25 mouse cellular contexts compared by ENCODE assay signal in the genomic region with DNA sequence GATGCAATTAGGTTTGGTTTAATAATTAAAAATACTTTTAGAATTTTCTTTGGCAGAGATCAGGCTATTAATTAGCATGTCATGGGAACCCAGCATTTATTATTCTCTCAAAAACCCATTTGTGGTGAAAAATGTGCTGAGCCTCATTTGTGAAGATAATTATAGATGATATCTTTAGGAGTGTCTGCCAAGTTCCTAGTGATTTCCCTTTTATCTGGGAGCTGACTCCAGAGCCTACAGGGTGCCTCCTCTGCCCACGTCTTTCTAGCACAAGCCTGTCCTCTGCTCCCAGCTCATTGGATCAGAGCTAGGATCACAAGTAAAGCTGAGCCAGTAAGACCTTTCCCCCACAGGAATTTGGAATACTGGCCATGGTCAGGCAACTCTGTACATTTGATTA. TPM values are rescaled to one million over a fixed set of nuclear protein-coding genes. Genes with fewer than 3 reads are reported as not detected.
DNase-seq lines count a peak whose midpoint lies in the region; ATAC-seq lines count a peak whose summit lies in the region.
"Had no signal": no experiment of that assay in that cellular context is flagged by ENCODE, and none has a peak within 500 bp of the region (broad histone marks: within the 10 kb centered on the region; RNA-seq: fewer than 3 reads in every experiment).

No protein-coding gene starts in this region.

- H3K9ac ChIP-seq in forebrain, embryonic 14.5 days (ENCODE audit: low read length), result no peak overlapping the region
- no peak overlapping the region for H3K9ac ChIP-seq in forebrain, embryonic 11.5 days (ENCODE audit: low read length)
- H3K9ac ChIP-seq: embryonic facial prominence, embryonic 13.5 days; heart, embryonic 15.5 days; hindbrain, embryonic 14.5 days; intestine, embryonic 15.5 days had no signal

- peak; percentile 44 for DNase-seq in forebrain, embryonic 14.5 days (ENCODE audit: low spot score)
- no peak for DNase-seq in forebrain, embryonic 11.5 days (ENCODE audit: low spot score)
- peak; percentile 19 for DNase-seq in heart, adult 11 months
- no peak for DNase-seq in heart, postnatal 10 days
- DNase-seq in testis, postnatal 14 days (ENCODE audit: low spot score), result peak; percentile 5
- no peak for DNase-seq in testis, postnatal 10 days (ENCODE audit: low spot score)
- no peak for DNase-seq in spleen, postnatal 36 days (ENCODE audit: low spot score in 2 of 2)
- DNase-seq: adrenal gland, adult 2 months; adrenal gland, postnatal 25 days; cerebellum, adult 11 months; cerebellum, adult 8-10 months; cerebellum, postnatal 36 days; gastrocnemius, adult 2 months; gastrocnemius, postnatal 25 days; kidney, adult 18-20 months had no signal

- H3K27me3 ChIP-seq in forebrain, embryonic 14.5 days (replicated peaks; ENCODE audit: control insufficient read depth, insufficient read depth, low read length), result no peaks in the 10 kb centered on the region
- H3K27me3 ChIP-seq in forebrain, embryonic 11.5 days (ENCODE audit: control insufficient read depth, insufficient read depth, low read length), result no peaks in the 10 kb centered on the region
- H3K27me3 ChIP-seq: embryonic facial prominence, embryonic 13.5 days; heart, embryonic 15.5 days; intestine, embryonic 15.5 days had no signal

- no peaks in the 10 kb centered on the region for H3K36me3 ChIP-seq in forebrain, embryonic 14.5 days (ENCODE audit: control insufficient read depth, insufficient read depth, low read length)
- H3K36me3 ChIP-seq in forebrain, embryonic 11.5 days (ENCODE audit: control insufficient read depth, insufficient read depth, low read length), result no peaks in the 10 kb centered on the region
- H3K36me3 ChIP-seq: embryonic facial prominence, embryonic 13.5 days; heart, embryonic 15.5 days; hindbrain, embryonic 10.5 days; intestine, embryonic 15.5 days had no signal

- no peak overlapping the region for H3K4me2 ChIP-seq in forebrain, embryonic 14.5 days (ENCODE audit: low read length)
- no peak overlapping the region for H3K4me2 ChIP-seq in forebrain, embryonic 11.5 days (ENCODE audit: low read depth, low read length, severe bottlenecking)
- H3K4me2 ChIP-seq: embryonic facial prominence, embryonic 13.5 days; heart, embryonic 15.5 days; hindbrain, embryonic 14.5 days; intestine, embryonic 15.5 days had no signal

- no peak overlapping the region for H3K4me3 ChIP-seq in forebrain, embryonic 14.5 days (ENCODE audit: low read depth, low read length)
- H3K4me3 ChIP-seq in forebrain, embryonic 11.5 days (ENCODE audit: low read depth, low read length), result no peak overlapping the region
- H3K4me3 ChIP-seq: embryonic facial prominence, embryonic 13.5 days; gastrocnemius, adult 2 months; heart, embryonic 15.5 days; hindbrain, embryonic 10.5 days; intestine, embryonic 15.5 days had no signal

- no peak overlapping the region for H3K27ac ChIP-seq in forebrain, embryonic 14.5 days (ENCODE audit: low read depth, low read length)
- H3K27ac ChIP-seq in forebrain, embryonic 11.5 days (ENCODE audit: low read depth, low read length), result no peak overlapping the region
- H3K27ac ChIP-seq: embryonic facial prominence, embryonic 13.5 days; gastrocnemius, adult 2 months; heart, embryonic 15.5 days; hindbrain, embryonic 10.5 days; hindbrain, embryonic 14.5 days; intestine, embryonic 15.5 days had no signal

- intact Hi-C loops in heart, postnatal 10 days (cut with DNase I), result no loop called here

- ATAC-seq in forebrain, embryonic 14.5 days, result 0 out of 2 replicates have a peak, but pooled peaks have one; percentile 56
- no peak for ATAC-seq in forebrain, embryonic 11.5 days (replicated peaks; ENCODE audit: low FRiP score)
- ATAC-seq in erythroblast, adult 5-6 weeks (replicated peaks; ENCODE audit: low FRiP score, poor library complexity, severe bottlenecking), result no peak
- ATAC-seq: intestine, embryonic 15.5 days had no signal

- H3K9me3 ChIP-seq in forebrain, embryonic 14.5 days (replicated peaks; ENCODE audit: control insufficient read depth, low read length), result no peaks in the 10 kb centered on the region
- no peaks in the 10 kb centered on the region for H3K9me3 ChIP-seq in forebrain, embryonic 11.5 days (ENCODE audit: control insufficient read depth, low read length)
- H3K9me3 ChIP-seq: embryonic facial prominence, embryonic 13.5 days; heart, embryonic 15.5 days; hindbrain, embryonic 10.5 days; intestine, embryonic 15.5 days had no signal

- WGBS in forebrain, embryonic 14.5 days, result 15% methylated on average over 1 of the region's 1 CpGs
- 13% methylated on average over 1 of the region's 1 CpGs for WGBS in forebrain, embryonic 11.5 days

- no peaks in the 10 kb centered on the region for H3K4me1 ChIP-seq in forebrain, embryonic 14.5 days (ENCODE audit: control insufficient read depth, insufficient read depth, low read length)
- H3K4me1 ChIP-seq in forebrain, embryonic 11.5 days (replicated peaks; ENCODE audit: control insufficient read depth, insufficient read depth, low read length), result no peaks in the 10 kb centered on the region
- H3K4me1 ChIP-seq: embryonic facial prominence, embryonic 13.5 days; heart, embryonic 15.5 days; hindbrain, embryonic 10.5 days; intestine, embryonic 15.5 days had no signal

RNA-seq across cellular contexts. Expression of gene ccdc198, which starts 3.8 kb away (rescaled TPM):
- polyA plus RNA-seq in forebrain, embryonic 14.5 days (2014; fragmentation: Nextera tagmentation; extraction: Ambion mirVana), result 0.10 TPM in 1 of 2 replicates, not detected in the other
- 0.05 and 0.08 TPM in 2 replicates for polyA plus RNA-seq in forebrain, embryonic 11.5 days (2014; fragmentation: Nextera tagmentation; extraction: Ambion mirVana)
- not detected for total RNA-seq in heart, postnatal 10 days (2021)
- not detected in 2 replicates for total RNA-seq in erythroblast, adult 5-6 weeks (2015; ENCODE audit: low replicate concordance)
- not detected in 2 replicates for total RNA-seq in erythroblast, adult 5-6 weeks (2017; ENCODE audit: low replicate concordance)
- total RNA-seq: adrenal gland, adult 2 months; adrenal gland, postnatal 25 days; gastrocnemius, adult 2 months; gastrocnemius, postnatal 25 days; granulocyte monocyte progenitor cell, adult 5-6 weeks; heart, postnatal 25 days; MEL had no signal
- polyA plus RNA-seq: adrenal gland, adult 2 months; C2C12 had no signal

Comparison
In these comparisons a context has a peak if more than half of its experiments do, and no peak if none do; other contexts are left out.
1. DNase-seq: peak in forebrain, embryonic 14.5 days (single experiment), heart, adult 11 months (single experiment) and testis, postnatal 14 days (single experiment); none in forebrain, embryonic 11.5 days (single experiment), heart, postnatal 10 days (0 of 2), testis, postnatal 10 days (single experiment) and spleen, postnatal 36 days (0 of 2).